Comparison of ENCODE assay signal across 7 mouse cellular contexts in genomic region chr9:65215494-65216126, GRCm38 (mm10). TPM values are rescaled to one million over a fixed set of nuclear protein-coding genes. Genes with fewer than 3 reads are reported as not detected.
DNase-seq lines count a peak whose midpoint lies in the region; ATAC-seq and TF ChIP-seq lines count a peak whose summit lies in the region.

No protein-coding gene starts in this region.

- ATAC-seq in G1E (ENCODE audit: extremely low read depth, insufficient number of reproducible peaks, low FRiP score, poor library complexity, severe bottlenecking): peak; percentile 68
- peak; percentile 30 for ATAC-seq in forebrain, embryonic 13.5 days
- no peak; the same call in 1 of the 2 replicates for ATAC-seq in midbrain, postnatal 0 days (ENCODE audit: low FRiP score)

- 11% methylated on average over 31 of the region's 31 CpGs for WGBS in forebrain, embryonic 13.5 days
- WGBS in midbrain, postnatal 0 days: 10% methylated on average over 31 of the region's 31 CpGs

- no peak for TF ChIP-seq EP300 in CH12.LX (IDR thresholded peaks at IDR 0.05; ENCODE audit: low read length)

- H3K4me3 ChIP-seq in CH12.LX (replicated peaks in 1 of 3; ENCODE audit: low read depth in 2 of 3, low read length in 2 of 3, poor library complexity in 1 of 3) (peak overlapping the region; percentile 59 to 92 (median 59)), G1E (ENCODE audit: low read depth, low read length) (peak overlapping the region; percentile 79)
- peak overlapping the region; percentile 66 for H3K4me3 ChIP-seq in forebrain, embryonic 13.5 days
- H3K4me3 ChIP-seq in midbrain, postnatal 0 days (ENCODE audit: low read depth, low read length): peak overlapping the region; percentile 61

- H3K9me3 ChIP-seq in CH12.LX (replicated peaks; ENCODE audit: low read length) (no peaks in the 10 kb centered on the region), G1E (replicated peaks) (peaks cover 14% of the 10 kb centered on the region)
- no peaks in the 10 kb centered on the region for H3K9me3 ChIP-seq in forebrain, embryonic 13.5 days (replicated peaks)
- no peaks in the 10 kb centered on the region for H3K9me3 ChIP-seq in midbrain, postnatal 0 days (ENCODE audit: low read length)

- H3K4me2 ChIP-seq in CH12.LX (ENCODE audit: insufficient read depth, low read depth, poor library complexity, severe bottlenecking): peak overlapping the region; percentile 93
- H3K4me2 ChIP-seq in forebrain, embryonic 13.5 days: peak overlapping the region; percentile 92
- peak overlapping the region; percentile 84 for H3K4me2 ChIP-seq in midbrain, postnatal 0 days (ENCODE audit: low read depth, low read length, poor library complexity, severe bottlenecking)

- H3K9ac ChIP-seq in CH12.LX (ENCODE audit: insufficient read depth, low read depth): peak overlapping the region; percentile 84
- H3K9ac ChIP-seq in forebrain, embryonic 13.5 days: peak overlapping the region; percentile 83
- peak overlapping the region; percentile 79 for H3K9ac ChIP-seq in midbrain, postnatal 0 days (replicated peaks; ENCODE audit: low read length, poor library complexity, severe bottlenecking)

- no peaks in the 10 kb centered on the region for H3K79me2 ChIP-seq in CH12.LX (replicated peaks; ENCODE audit: control insufficient read depth, extremely low read depth, insufficient read depth, poor library complexity, severe bottlenecking)

- H3K27ac ChIP-seq in CH12.LX (ENCODE audit: insufficient read depth, low read depth): peak overlapping the region; percentile 35; the same call in 1 of the 2 replicates
- H3K27ac ChIP-seq in forebrain, embryonic 13.5 days: peak overlapping the region; percentile 75
- H3K27ac ChIP-seq in midbrain, postnatal 0 days (ENCODE audit: low read depth, low read length): peak overlapping the region; percentile 88

- dilution Hi-C loops in CH12.LX (cut with MboI; ENCODE audit: extremely low pct_ligation_motif_present, extremely low pct_unique_long_range_greater_than_20kb, low sequenced_read_pairs): no loop called here

- TF ChIP-seq POLR2A in CH12.LX (IDR thresholded peaks at IDR 0.05; ENCODE audit: low read depth, low read length): no peak

- TF ChIP-seq RAD21 in CH12.LX (IDR thresholded peaks at IDR 0.05; ENCODE audit: low read depth, low read length): no peak

- no peak for DNase-seq in CH12.LX (ENCODE audit: extremely low read depth)
- DNase-seq in G1E (ENCODE audit: low spot score): peak; percentile 87
- peak; percentile 39 to 65 for DNase-seq in kidney, postnatal 25 days
- no peak for DNase-seq in midbrain, postnatal 0 days (ENCODE audit: low spot score)
- DNase-seq in thymus, postnatal 36 days: no peak
- no peak for DNase-seq in adrenal gland, postnatal 4 days (ENCODE audit: low spot score in 2 of 2)

- H3K27me3 ChIP-seq in CH12.LX (replicated peaks) (peaks cover 9% of the 10 kb centered on the region), G1E (ENCODE audit: insufficient read depth, low read length) (no peaks in the 10 kb centered on the region)
- no peaks in the 10 kb centered on the region for H3K27me3 ChIP-seq in forebrain, embryonic 13.5 days
- H3K27me3 ChIP-seq in midbrain, postnatal 0 days (ENCODE audit: insufficient read depth, low read length): no peaks in the 10 kb centered on the region

- no peaks in the 10 kb centered on the region for H3K36me3 ChIP-seq in CH12.LX (replicated peaks in 1 of 2; ENCODE audit: control insufficient read depth in 1 of 2, insufficient read depth in 1 of 2, low read length in 1 of 2)
- H3K36me3 ChIP-seq in G1E (replicated peaks): peaks cover 13% of the 10 kb centered on the region
- no peaks in the 10 kb centered on the region for H3K36me3 ChIP-seq in forebrain, embryonic 13.5 days (ENCODE audit: poor library complexity, severe bottlenecking)
- H3K36me3 ChIP-seq in midbrain, postnatal 0 days (ENCODE audit: insufficient read depth, low read length): no peaks in the 10 kb centered on the region

- in situ Hi-C loops in CH12.LX (cut with MboI; ENCODE audit: low pct_ligation_motif_present, low pct_unique_long_range_greater_than_20kb, low sequenced_read_pairs): no loop called here

- H3K4me1 ChIP-seq in CH12.LX (ENCODE audit: control insufficient read depth in 1 of 2, insufficient read depth in 2 of 2) (peaks cover 0 to 20% of the 10 kb centered on the region in 2 experiments; a peak in 2 of 4 replicates), G1E (ENCODE audit: insufficient read depth, low read depth, low read length) (peaks cover 65% of the 10 kb centered on the region)
- H3K4me1 ChIP-seq in forebrain, embryonic 13.5 days: peaks cover 15% of the 10 kb centered on the region
- H3K4me1 ChIP-seq in midbrain, postnatal 0 days (ENCODE audit: insufficient read depth, low read length): no peaks in the 10 kb centered on the region

- TF ChIP-seq CTCF in CH12.LX (conservative IDR thresholded peaks at IDR 0.05 in 1 of 2, IDR thresholded peaks at IDR 0.05 in 1 of 2; ENCODE audit: low read depth in 2 of 2, low read length in 2 of 2) (no peak), G1E (IDR thresholded peaks at IDR 0.05; ENCODE audit: low read depth, low read length) (no peak)
- no peak; the same call in 1 of the 2 replicates for TF ChIP-seq CTCF in midbrain, postnatal 0 days (IDR thresholded peaks at IDR 0.05)

TF ChIP-seq in CH12.LX, 34 proteins besides CTCF, POLR2A, EP300 and RAD21:
- TF ChIP-seq GABPA (IDR thresholded peaks at IDR 0.05; ENCODE audit: insufficient replicate concordance, low read depth, low read length) (no peak), UBTF (IDR thresholded peaks at IDR 0.05; ENCODE audit: low read depth, low read length) (0 out of 2 replicates have a peak, but pooled peaks have one; percentile 66)

RNA-seq across cellular contexts. Expression of gene Parp16, which starts 20.5 kb away (rescaled TPM):
- total RNA-seq in CH12.LX (2012; rRNA removed): 1.3 and 1.7 TPM in 2 replicates
- total RNA-seq in CH12.LX (2014; rRNA removed): 0.44 and 0.46 TPM in 2 replicates
- polyA plus RNA-seq in CH12.LX (2012; ENCODE audit: insufficient read length, low read depth): 0.81 and 0.94 TPM in 2 replicates
- 14.8 and 19.5 TPM in 2 replicates for total RNA-seq in G1E (2014; fragmentation: Nextera tagmentation)
- 7.7 and 7.8 TPM in 2 replicates for total RNA-seq in G1E (2017)
- 15.9 and 19.4 TPM in 2 replicates for polyA plus RNA-seq in G1E (2012)
- polyA plus RNA-seq in forebrain, embryonic 13.5 days (2015; fragmentation: Nextera tagmentation; extraction: Ambion mirVana): 5.1 and 6.1 TPM in 2 replicates
- 7.5 and 8.0 TPM in 2 replicates for total RNA-seq in midbrain, postnatal 0 days (2014; rRNA removed)
- polyA plus RNA-seq in midbrain, postnatal 0 days (2015; fragmentation: Nextera tagmentation; extraction: Ambion mirVana): 7.0 and 7.7 TPM in 2 replicates
- 10 to 100 TPM; 23.2 to 27.0 TPM for total RNA-seq in adrenal gland, postnatal 4 days (2021)

RNA-seq across cellular contexts. Expression of gene Cilp, which starts 49.4 kb away (rescaled TPM):
- total RNA-seq in CH12.LX (2012; rRNA removed): not detected in 2 replicates
- total RNA-seq in CH12.LX (2014; rRNA removed): not detected in 2 replicates
- polyA plus RNA-seq in CH12.LX (2012; ENCODE audit: insufficient read length, low read depth): not detected in 2 replicates
- total RNA-seq in G1E (2014; fragmentation: Nextera tagmentation): not detected in 2 replicates
- under 0.01 TPM in 1 of 2 replicates, not detected in the other for total RNA-seq in G1E (2017)
- polyA plus RNA-seq in G1E (2012): not detected in 2 replicates
- polyA plus RNA-seq in forebrain, embryonic 13.5 days (2015; fragmentation: Nextera tagmentation; extraction: Ambion mirVana): 0.28 and 0.64 TPM in 2 replicates
- 0.09 and 0.60 TPM in 2 replicates for total RNA-seq in midbrain, postnatal 0 days (2014; rRNA removed)
- 0.15 TPM in 2 replicates for polyA plus RNA-seq in midbrain, postnatal 0 days (2015; fragmentation: Nextera tagmentation; extraction: Ambion mirVana)
- 1 to 10 TPM; 4.8 to 7.6 TPM for total RNA-seq in adrenal gland, postnatal 4 days (2021)

Comparison
In these comparisons a context has a peak if more than half of its experiments do, and no peak if none do; other contexts are left out.
1. DNase-seq: peak in G1E (single experiment) and kidney, postnatal 25 days (2 of 2); none in CH12.LX (single experiment), midbrain, postnatal 0 days (single experiment), thymus, postnatal 36 days (0 of 2) and adrenal gland, postnatal 4 days (0 of 2).
2. H3K27ac ChIP-seq: peak in every context shown above with its lines; median percentile 88 in midbrain, postnatal 0 days; 75 in forebrain, embryonic 13.5 days; 35 in CH12.LX.
3. Peak in every context shown above with its lines, with median percentiles within 50 percentile points of each other: H3K4me2 ChIP-seq, H3K4me3 ChIP-seq and H3K9ac ChIP-seq.